Mouse (Mus musculus) fibroblast of lung, adult 2 months (primary cell): ENCODE measurements around the gene Slc9a3.
A peak's percentile ranks its signal among the peaks of the same experiment; 100 is the strongest.

ENCODE experiments used
- DNase-seq: peaks from one replicate; pipeline ENCODE4 v3.0.0-alpha.2; 2011; ENCODE audit warnings: low read depth

The Slc9a3 gene

GRCm38 (mm10) chr13:74121141-74121602 is at the start of gene Slc9a3:
Gene Slc9a3 (plus strand): TSS chr13:74121457.
- no peak for DNase-seq

GRCm38 (mm10) chr13:74071714-74072113 is 49.5 kb upstream of the Slc9a3 start:
- no peak for DNase-seq

- DNase-seq: no peak
Measured at GRCm38 (mm10) chr13:74073369-74073768, 47.9 kb upstream of the Slc9a3 start.

GRCm38 (mm10) chr13:74090265-74090664 is 31.0 kb upstream of the Slc9a3 start:
- DNase-seq: no peak

- DNase-seq: no peak
Measured at GRCm38 (mm10) chr13:74095936-74096335, 25.3 kb upstream of the Slc9a3 start.

GRCm38 (mm10) chr13:74096715-74097363 is 24.4 kb upstream of the Slc9a3 start:
- peak; percentile 29 for DNase-seq

GRCm38 (mm10) chr13:74098913-74099312 is 22.3 kb upstream of the Slc9a3 start:
- no peak for DNase-seq

- no peak for DNase-seq
Measured at GRCm38 (mm10) chr13:74102108-74102830, 19.0 kb upstream of the Slc9a3 start.

GRCm38 (mm10) chr13:74102831-74103582 is 18.2 kb upstream of the Slc9a3 start:
- no peak for DNase-seq

- no peak for DNase-seq
Measured at GRCm38 (mm10) chr13:74104417-74104816, 16.8 kb upstream of the Slc9a3 start.

GRCm38 (mm10) chr13:74107410-74107809 is 13.8 kb upstream of the Slc9a3 start:
- no peak for DNase-seq

GRCm38 (mm10) chr13:74112593-74112992 is 8.7 kb upstream of the Slc9a3 start:
- no peak for DNase-seq

- DNase-seq: no peak
Measured at GRCm38 (mm10) chr13:74113626-74114191, 7.5 kb upstream of the Slc9a3 start.

- no peak for DNase-seq
Measured at GRCm38 (mm10) chr13:74121795-74122330, 606 bp downstream of the Slc9a3 start.

GRCm38 (mm10) chr13:74122632-74123031 is 1.4 kb downstream of the Slc9a3 start:
- DNase-seq: no peak

- no peak for DNase-seq
Measured at GRCm38 (mm10) chr13:74127571-74127970, 6.3 kb downstream of the Slc9a3 start.

- no peak for DNase-seq
Measured at GRCm38 (mm10) chr13:74129909-74130308, 8.7 kb downstream of the Slc9a3 start.

GRCm38 (mm10) chr13:74138906-74139647 is 17.8 kb downstream of the Slc9a3 start:
- DNase-seq: no peak

- DNase-seq: no peak
Measured at GRCm38 (mm10) chr13:74140793-74141192, 19.5 kb downstream of the Slc9a3 start.

- DNase-seq: no peak
Measured at GRCm38 (mm10) chr13:74143282-74143681, 22.0 kb downstream of the Slc9a3 start.

- DNase-seq: no peak
Measured at GRCm38 (mm10) chr13:74144120-74144884, 23.0 kb downstream of the Slc9a3 start.
